In genomic region chr16:28694113-28694899, GRCm38 (mm10) we compare ENCODE assay signal across 12 mouse cellular contexts. TPM values are rescaled to one million over a fixed set of nuclear protein-coding genes. Genes with fewer than 3 reads are reported as not detected.
A peak's percentile ranks its signal among the peaks of the same experiment; 100 is the strongest.
DNase-seq lines count a peak whose midpoint lies in the region; ATAC-seq and TF ChIP-seq lines count a peak whose summit lies in the region.
"Had no signal": no experiment of that assay in that cellular context is flagged by ENCODE, and none has a peak within 500 bp of the region (broad histone marks: within the 10 kb centered on the region; RNA-seq: fewer than 3 reads in every experiment).

No protein-coding gene starts in this region.

- no peak overlapping the region for H3K4me3 ChIP-seq in forebrain, postnatal 0 days (ENCODE audit: low read depth, low read length)
- H3K4me3 ChIP-seq in forebrain, embryonic 10.5 days = no peak overlapping the region

- peak overlapping the region; percentile 37 for H3K27ac ChIP-seq in forebrain, postnatal 0 days (ENCODE audit: low read depth, low read length)
- H3K27ac ChIP-seq in forebrain, embryonic 10.5 days = no peak overlapping the region

- intact Hi-C loops in gastrocnemius, postnatal 14 days (cut with DNase I; ENCODE audit: low total_unique reads) = no loop called here

- TF ChIP-seq CTCF in forebrain, postnatal 0 days (IDR thresholded peaks at IDR 0.05; ENCODE audit: low read depth) = no peak

- H3K9ac ChIP-seq in forebrain, postnatal 0 days = no peak overlapping the region

- H3K36me3 ChIP-seq in forebrain, postnatal 0 days (ENCODE audit: insufficient read depth) = no peaks in the 10 kb centered on the region
- H3K36me3 ChIP-seq in forebrain, embryonic 10.5 days (replicated peaks) = no peaks in the 10 kb centered on the region

- ATAC-seq in forebrain, postnatal 0 days = peak; percentile 6; the same call in 1 of the 2 replicates

- H3K27me3 ChIP-seq in forebrain, postnatal 0 days (ENCODE audit: insufficient read depth, low read length) = no peaks in the 10 kb centered on the region
- H3K27me3 ChIP-seq in forebrain, embryonic 10.5 days (ENCODE audit: poor library complexity, severe bottlenecking) = no peaks in the 10 kb centered on the region

- 0 out of 2 replicates have a peak, but pooled peaks cover 6% of the 10 kb centered on the region for H3K4me1 ChIP-seq in forebrain, postnatal 0 days (ENCODE audit: insufficient read depth)
- H3K4me1 ChIP-seq in forebrain, embryonic 10.5 days = no peaks in the 10 kb centered on the region

- 39% methylated on average over 15 of the region's 15 CpGs for WGBS in forebrain, postnatal 0 days
- WGBS in forebrain, embryonic 10.5 days = 79% methylated on average over 15 of the region's 15 CpGs

- peak overlapping the region; percentile 9; the same call in 1 of the 2 replicates for H3K4me2 ChIP-seq in forebrain, postnatal 0 days (ENCODE audit: low read depth)

- DNase-seq in forebrain, postnatal 0 days = peak; percentile 21
- DNase-seq in forebrain, embryonic 10.5 days (ENCODE audit: extremely low spot score, low spot score) = no peak
- peak; percentile 2 to 9 for DNase-seq in kidney, postnatal 4 days
- no peak for DNase-seq in kidney, adult 9 months
- DNase-seq in brain, adult 2 months (ENCODE audit: low read depth, low spot score) = peak; percentile 69
- peak; percentile 12 to 22 for DNase-seq in layer of hippocampus, postnatal 14 days (ENCODE audit: low spot score in 2 of 2)
- DNase-seq in thymus, postnatal 0 days (ENCODE audit: low spot score) = no peak
- no peak for DNase-seq in gastrocnemius, postnatal 14 days
- DNase-seq: cerebellum, adult 11 months; heart, postnatal 4 days; liver had no signal

- H3K9me3 ChIP-seq in forebrain, postnatal 0 days (ENCODE audit: low read length) = no peaks in the 10 kb centered on the region
- H3K9me3 ChIP-seq in forebrain, embryonic 10.5 days = no peaks in the 10 kb centered on the region

RNA-seq across cellular contexts. Expression of gene Fgf12, which starts 58.6 kb away (rescaled TPM):
- total RNA-seq in forebrain, postnatal 0 days (2014; rRNA removed) = 57.4 and 70.2 TPM in 2 replicates
- polyA plus RNA-seq in forebrain, postnatal 0 days (2015; fragmentation: Nextera tagmentation; extraction: Ambion mirVana) = 48.6 and 50.1 TPM in 2 replicates
- 2.3 and 2.9 TPM in 2 replicates for polyA plus RNA-seq in forebrain, embryonic 10.5 days (2016; fragmentation: Nextera tagmentation; extraction: Ambion mirVana)
- 100 to 1,000 TPM; 141 to 148 TPM for total RNA-seq in layer of hippocampus, postnatal 14 days (2021)
- polyA plus RNA-seq in thymus, postnatal 0 days (2015; fragmentation: Nextera tagmentation; extraction: Ambion mirVana) = 0.87 and 1.4 TPM in 2 replicates
- under 1 TPM; 0.18 to 0.60 TPM for total RNA-seq in gastrocnemius, postnatal 14 days (2021)
- total RNA-seq: megakaryocyte progenitor cell, adult 5-6 weeks had no signal

Comparison
In these comparisons a context has a peak if more than half of its experiments do, and no peak if none do; other contexts are left out.
1. DNase-seq: peak in forebrain, postnatal 0 days (single experiment), kidney, postnatal 4 days (2 of 2), brain, adult 2 months (single experiment) and layer of hippocampus, postnatal 14 days (2 of 2); none in forebrain, embryonic 10.5 days (single experiment), kidney, adult 9 months (single experiment), thymus, postnatal 0 days (single experiment) and gastrocnemius, postnatal 14 days (single experiment).
2. RNA of gene Fgf12, which starts 58.6 kb away (total RNA-seq): 141 to 148 TPM in layer of hippocampus, postnatal 14 days and 57.4 to 70.2 TPM in forebrain, postnatal 0 days; 0.18 to 0.60 TPM in gastrocnemius, postnatal 14 days; every median in the first group is over 10 times any median in the second.